Mouse (Mus musculus) kidney, postnatal 0 days (tissue): ENCODE measurements around the gene Nsmce4a. TPM values are rescaled to one million over a fixed set of nuclear protein-coding genes. Genes with fewer than 3 reads are reported as not detected.
"Not testable (repeated sequence)": the region's sequence is repeated elsewhere in the genome, so short reads cannot be mapped to it uniquely, and the experiment has no call there.

Source experiments
- ATAC-seq: fragments of 200-750 bp; cut with Nextera tagmentation; replicated peaks from 2 replicates; pipeline ENCODE4 v1.8.0; 2017; ENCODE audit warnings: low read depth, moderate number of reproducible peaks, moderate TSS enrichment, moderate library complexity; ENCODE audit not compliant: low FRiP score
- DNase-seq: peaks from one replicate; pipeline ENCODE4 v3.0.0-alpha.2; 2016; ENCODE audit warnings: low spot score
- H3K27ac ChIP-seq: fragments of 300-500 bp; sonication (generic); 2 replicates; pipeline ENCODE4 v1.5.1; 2014; ENCODE audit warnings: mild to moderate bottlenecking
- H3K27me3 ChIP-seq: fragments of 300-500 bp; sonication (generic); 2 replicates; pipeline ENCODE4 v1.6.1; 2014; ENCODE audit warnings: low read length, mixed read lengths; ENCODE audit not compliant: insufficient read depth
- H3K36me3 ChIP-seq: fragments of 300-500 bp; sonication (generic); 2 replicates; pipeline ENCODE4 v1.6.1; 2014; ENCODE audit warnings: low read length, mixed read lengths; ENCODE audit not compliant: insufficient read depth
- H3K4me1 ChIP-seq: fragments of 300-500 bp; sonication (generic); replicated peaks from 2 replicates; pipeline ENCODE4 v1.6.1; 2014; ENCODE audit warnings: antibody characterized with exemption, low read length, mixed read lengths; ENCODE audit not compliant: insufficient read depth
- H3K4me2 ChIP-seq: fragments of 300-500 bp; sonication (generic); 2 replicates; pipeline ENCODE4 v1.6.1; 2014; ENCODE audit warnings: mild to moderate bottlenecking, low read length, moderate library complexity, mixed read lengths
- H3K4me3 ChIP-seq: fragments of 300-500 bp; sonication (generic); replicated peaks from 2 replicates; pipeline ENCODE4 v1.5.1; 2014; ENCODE audit warnings: low read depth, low read length
- H3K9ac ChIP-seq: fragments of 300-500 bp; sonication (generic); 2 replicates; pipeline ENCODE4 v1.6.1; 2014; ENCODE audit warnings: low read depth, low read length
- H3K9me3 ChIP-seq: fragments of 300-500 bp; sonication (generic); replicated peaks from 2 replicates; pipeline ENCODE4 v1.6.1; 2016; ENCODE audit warnings: low read length, inconsistent platforms, mixed read lengths
- CTCF ChIP-seq: IDR thresholded peaks from 2 replicates; pipeline ENCODE4 v1.5.1; 2016; ENCODE audit warnings: antibody characterized with exemption, low read depth, mild to moderate bottlenecking, moderate library complexity
- WGBS: fragments of 180-500 bp; shearing (Covaris S2); extraction: QIAGEN DNeasy Blood & Tissue Kit; methylation state at CpG from one replicate; pipeline ENCODE4 v1.1.7; 2014; 5-methylcytosine and 5-hydroxymethylcytosine counted together
- polyA plus RNA-seq: library from polyadenylated mRNA; unstranded; fragments of >200 nt; fragmentation: Nextera tagmentation; extraction: Ambion mirVana; gene quantifications from 2 replicates; pipeline ENCODE4 v1.2.1, GENCODE M21; 2015

Nsmce4a gene
- polyA plus RNA-seq, 1 experiment from 2014 or later: 179 TPM

GRCm38 (mm10) chr7:130605111-130605510, 32.2 kb upstream of the Nsmce4a start:
- ATAC-seq (no peak), DNase-seq (peak; percentile 63)
- H3K27me3 ChIP-seq: no peaks in the 10 kb centered on the region
- peak; percentile 78 for TF ChIP-seq CTCF
- no peak overlapping the region for H3K4me3 ChIP-seq
- no peak overlapping the region for H3K27ac ChIP-seq
- H3K9ac ChIP-seq: no peak overlapping the region
- H3K9me3 ChIP-seq: no peaks in the 10 kb centered on the region
- H3K4me1 ChIP-seq: no peaks in the 10 kb centered on the region
- H3K36me3 ChIP-seq: no peaks in the 10 kb centered on the region
- no peak overlapping the region for H3K4me2 ChIP-seq
- whole genome bisulfite sequencing: 37% methylated on average over 6 of the region's 6 CpGs

- Histone ChIP-seq H3K4me3 (no peak overlapping the region), H3K27me3 (no peaks in the 10 kb centered on the region), H3K36me3 (no peaks in the 10 kb centered on the region), H3K27ac (no peak overlapping the region), H3K4me1 (no peaks in the 10 kb centered on the region), H3K9me3 (no peaks in the 10 kb centered on the region), H3K9ac (no peak overlapping the region), H3K4me2 (no peak overlapping the region)
- no peak for DNase-seq
- 77% methylated on average over 2 of the region's 2 CpGs for WGBS
- no peak for TF ChIP-seq CTCF
- no peak for ATAC-seq
These were observed 31.5 kb upstream of the Nsmce4a start for GRCm38 (mm10) chr7:130604390-130604789.

DNA sequence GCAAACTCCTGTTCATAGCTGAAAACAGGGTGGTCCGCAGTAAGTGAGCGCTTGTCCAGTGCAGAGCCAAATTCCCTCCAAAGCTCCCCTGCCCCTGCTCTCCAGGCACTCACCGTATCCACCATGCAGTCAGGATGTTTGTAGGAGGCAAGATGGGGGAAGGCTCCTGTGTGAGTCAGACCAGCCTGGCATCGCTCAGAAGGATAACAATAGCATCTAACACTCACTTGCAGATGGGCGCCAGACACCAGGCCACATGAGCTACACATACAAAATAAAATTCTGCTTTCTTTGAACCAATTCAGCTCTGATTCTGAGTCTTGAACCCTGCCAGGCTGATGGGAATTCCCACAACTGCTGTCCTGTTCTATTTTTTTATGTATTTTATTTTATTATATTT, 30.6 kb upstream of the Nsmce4a start:
- ATAC-seq (no peak), DNase-seq (no peak)
- H3K9me3 ChIP-seq: no peaks in the 10 kb centered on the region
- WGBS: 90% methylated on average over 5 of the region's 5 CpGs
- no peaks in the 10 kb centered on the region for H3K4me1 ChIP-seq
- H3K4me2 ChIP-seq: no peak overlapping the region
- no peaks in the 10 kb centered on the region for H3K36me3 ChIP-seq
- H3K27ac ChIP-seq: no peak overlapping the region
- H3K9ac ChIP-seq: no peak overlapping the region
- no peak overlapping the region for H3K4me3 ChIP-seq
- TF ChIP-seq CTCF: no peak
- H3K27me3 ChIP-seq: no peaks in the 10 kb centered on the region

DNA sequence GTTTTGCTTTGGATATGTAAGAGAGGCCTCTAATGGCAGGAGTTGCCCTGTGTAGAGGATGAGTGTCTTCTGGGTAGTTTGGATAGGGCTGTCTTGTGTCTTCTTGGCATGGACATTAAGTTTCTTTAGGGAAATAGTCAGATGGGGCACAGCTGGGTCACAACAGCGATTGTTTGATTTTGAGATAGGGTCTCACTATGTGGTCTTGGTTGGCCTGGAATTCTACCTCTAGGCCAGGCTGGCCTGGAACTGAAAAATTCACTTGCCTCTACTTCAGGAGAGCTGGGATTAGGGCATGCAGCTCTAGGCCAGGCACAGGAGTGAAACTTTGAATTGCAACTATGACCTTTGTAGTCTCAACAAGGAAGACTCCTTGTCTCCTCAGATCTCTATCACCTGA, 29.9 kb upstream of the Nsmce4a start:
- H3K4me3 ChIP-seq: no peak overlapping the region
- no peak overlapping the region for H3K4me2 ChIP-seq
- H3K9me3 ChIP-seq: no peaks in the 10 kb centered on the region
- WGBS: 100% methylated on average over 1 of the region's 1 CpGs
- H3K9ac ChIP-seq: no peak overlapping the region
- no peak for DNase-seq
- H3K4me1 ChIP-seq: no peaks in the 10 kb centered on the region
- ATAC-seq: no peak
- no peaks in the 10 kb centered on the region for H3K27me3 ChIP-seq
- H3K27ac ChIP-seq: no peak overlapping the region
- no peaks in the 10 kb centered on the region for H3K36me3 ChIP-seq
- no peak for TF ChIP-seq CTCF

DNA sequence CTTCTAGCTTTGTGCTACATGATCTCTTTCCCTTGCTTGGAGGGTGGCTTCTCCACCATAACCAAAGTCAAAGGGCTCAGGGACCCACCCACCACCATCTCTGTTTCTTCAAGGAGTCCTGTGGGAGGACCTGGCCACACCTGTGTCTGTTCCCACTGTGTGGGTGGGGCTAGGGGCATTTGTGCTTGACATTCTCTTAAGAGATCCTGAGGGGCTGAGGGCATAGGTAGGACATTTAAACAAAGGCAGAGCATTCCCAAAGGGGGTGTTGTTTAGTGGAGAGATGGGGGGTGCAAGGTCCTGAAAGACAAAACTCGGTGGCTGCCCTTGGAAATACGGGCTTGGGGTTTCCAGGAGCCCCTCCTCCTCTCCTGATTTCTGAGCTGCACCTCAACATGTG, 27.6 kb upstream of the Nsmce4a start:
- WGBS: 79% methylated on average over 2 of the region's 2 CpGs
- no peak for ATAC-seq

DNA sequence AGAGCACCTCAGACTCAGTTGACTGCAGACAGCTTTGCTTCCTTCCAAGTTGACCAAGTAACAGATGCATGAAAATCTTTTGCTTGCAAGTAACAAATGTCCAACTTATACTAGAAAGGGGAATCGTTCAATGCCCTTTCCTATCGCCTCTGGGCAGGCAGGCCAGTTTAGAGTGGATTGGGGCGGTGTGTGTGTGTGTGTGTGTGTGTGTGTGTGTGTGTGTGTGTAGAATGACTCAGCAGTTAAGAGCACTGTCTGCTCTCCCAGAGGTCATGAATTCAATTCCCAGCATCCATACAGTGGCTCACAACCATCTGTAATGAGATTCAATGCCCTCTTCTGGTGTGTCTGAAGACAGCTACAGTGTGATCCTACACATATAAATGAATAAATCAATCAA, 27.2 kb upstream of the Nsmce4a start:
- Histone ChIP-seq H3K27ac (no peak overlapping the region), H3K4me1 (no peaks in the 10 kb centered on the region), H3K27me3 (no peaks in the 10 kb centered on the region), H3K4me3 (no peak overlapping the region), H3K9me3 (no peaks in the 10 kb centered on the region), H3K36me3 (no peaks in the 10 kb centered on the region), H3K9ac (no peak overlapping the region), H3K4me2 (no peak overlapping the region)
- 88% methylated on average over 3 of the region's 3 CpGs for WGBS
- ATAC-seq (no peak), DNase-seq (no peak)
- TF ChIP-seq CTCF: no peak

More for the DNA sequence above, 27.6 kb upstream of the Nsmce4a start:
- no peaks in the 10 kb centered on the region for H3K27me3 ChIP-seq
- H3K4me2 ChIP-seq: no peak overlapping the region
- no peak for DNase-seq
- no peaks in the 10 kb centered on the region for H3K4me1 ChIP-seq
- no peak overlapping the region for H3K4me3 ChIP-seq
- no peak overlapping the region for H3K9ac ChIP-seq
- TF ChIP-seq CTCF: no peak
- H3K9me3 ChIP-seq: no peaks in the 10 kb centered on the region
- H3K36me3 ChIP-seq: no peaks in the 10 kb centered on the region
- no peak overlapping the region for H3K27ac ChIP-seq

- Histone ChIP-seq H3K4me2 (no peak overlapping the region), H3K9me3 (no peaks in the 10 kb centered on the region), H3K27me3 (no peaks in the 10 kb centered on the region), H3K4me3 (no peak overlapping the region), H3K36me3 (no peaks in the 10 kb centered on the region), H3K4me1 (no peaks in the 10 kb centered on the region), H3K27ac (no peak overlapping the region), H3K9ac (no peak overlapping the region)
- ATAC-seq (no peak), DNase-seq (no peak)
- TF ChIP-seq CTCF: no peak
- WGBS: 70% methylated on average over 6 of the region's 6 CpGs
These were observed 24.6 kb upstream of the Nsmce4a start for GRCm38 (mm10) chr7:130597546-130597945.

DNA sequence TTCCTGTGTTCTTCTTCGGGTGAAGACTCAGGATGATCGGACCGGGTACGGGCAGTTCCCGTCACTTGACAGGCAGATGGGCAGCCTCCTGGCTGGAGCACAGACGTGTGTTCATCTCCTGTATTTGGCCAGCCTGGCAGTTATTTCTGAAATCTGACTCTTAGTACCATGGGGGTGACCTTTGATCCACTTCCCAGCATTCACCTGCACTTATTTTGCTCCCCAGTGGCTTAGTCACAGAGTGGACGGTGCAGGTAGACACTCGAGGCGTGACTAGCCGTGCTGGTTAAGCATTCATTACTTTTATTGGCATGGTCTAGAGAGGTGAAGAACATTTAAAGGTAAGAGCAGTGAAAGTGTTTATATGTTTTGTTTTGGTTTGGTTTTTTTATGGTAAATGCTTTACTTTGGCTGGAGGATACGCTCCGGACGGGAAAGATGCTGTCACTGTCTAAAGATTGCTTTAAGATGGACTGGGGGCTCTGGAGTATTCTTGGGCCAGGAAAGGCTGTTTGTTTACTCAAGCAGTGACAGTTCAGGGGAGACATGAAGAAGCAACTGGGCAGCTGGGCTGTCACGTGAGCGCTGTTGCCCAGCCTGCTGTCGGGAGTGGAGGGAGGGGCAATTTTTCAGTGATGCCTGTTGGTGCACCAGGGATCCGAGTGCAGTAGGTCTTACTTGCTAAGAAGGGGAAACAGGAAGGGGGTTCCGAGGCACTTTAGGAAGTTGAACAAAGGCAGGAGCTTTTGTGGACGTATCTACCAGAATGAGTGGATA, 23.3 kb upstream of the Nsmce4a start:
- H3K9me3 ChIP-seq, H3K27ac ChIP-seq, H3K4me3 ChIP-seq, H3K36me3 ChIP-seq, H3K4me1 ChIP-seq, H3K9ac ChIP-seq, H3K4me2 ChIP-seq, H3K27me3 ChIP-seq: not testable (repeated sequence)
- DNase-seq: peak; percentile 40
- ATAC-seq: peak; percentile 53; the same call in 1 of the 2 replicates
- WGBS: 16% methylated on average over 6 of the region's 19 CpGs

DNA sequence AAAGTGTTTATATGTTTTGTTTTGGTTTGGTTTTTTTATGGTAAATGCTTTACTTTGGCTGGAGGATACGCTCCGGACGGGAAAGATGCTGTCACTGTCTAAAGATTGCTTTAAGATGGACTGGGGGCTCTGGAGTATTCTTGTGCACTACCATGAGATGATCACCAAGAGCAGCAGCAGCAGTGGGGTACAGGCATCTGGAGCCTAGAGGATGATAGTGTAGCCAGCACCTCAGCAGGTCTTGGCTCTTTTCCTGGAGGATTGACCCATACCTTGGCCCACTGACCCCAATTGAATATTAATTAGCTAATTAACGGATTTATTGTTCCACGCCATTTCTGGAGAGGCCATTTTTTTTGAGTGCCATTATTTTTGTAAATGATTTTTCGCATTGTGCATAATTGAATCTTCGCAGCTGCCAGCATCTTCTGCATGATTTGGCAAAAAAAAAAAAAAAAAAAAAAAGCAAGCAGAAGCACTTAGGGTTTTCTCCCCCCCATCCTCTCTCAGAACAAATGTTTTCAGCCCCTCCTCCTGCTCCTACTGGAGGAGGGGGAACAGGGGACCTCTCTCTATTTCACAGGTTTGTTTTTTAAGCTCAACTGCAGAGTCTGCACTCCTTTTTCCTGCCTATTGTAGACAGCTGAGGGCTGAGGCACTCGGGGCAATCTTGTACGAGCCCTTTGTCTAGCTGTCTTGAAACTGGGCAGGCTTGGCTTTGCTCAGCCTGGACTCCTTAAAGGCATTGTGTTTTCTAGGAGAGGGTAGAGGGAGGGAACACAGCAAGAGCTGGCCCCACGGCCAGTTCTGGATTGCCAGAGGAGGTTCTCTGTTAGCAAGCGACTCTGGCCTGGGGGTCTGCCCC, 20.7 kb upstream of the Nsmce4a start:
- not testable (repeated sequence) for ATAC-seq, DNase-seq, H3K4me2 ChIP-seq, H3K27ac ChIP-seq, H3K9ac ChIP-seq, H3K36me3 ChIP-seq, H3K4me1 ChIP-seq, H3K27me3 ChIP-seq, H3K4me3 ChIP-seq, H3K9me3 ChIP-seq
- 66% methylated on average over 6 of the region's 11 CpGs for WGBS
